Mouse (Mus musculus): ENCODE measurements at regions not wholly inside any gene's neighbourhood (a gene's known extent, or its start where the extent isn't known, plus 50 kb on each side); places are given as distances from the start of the nearest gene placed in this dataset.

DNA sequence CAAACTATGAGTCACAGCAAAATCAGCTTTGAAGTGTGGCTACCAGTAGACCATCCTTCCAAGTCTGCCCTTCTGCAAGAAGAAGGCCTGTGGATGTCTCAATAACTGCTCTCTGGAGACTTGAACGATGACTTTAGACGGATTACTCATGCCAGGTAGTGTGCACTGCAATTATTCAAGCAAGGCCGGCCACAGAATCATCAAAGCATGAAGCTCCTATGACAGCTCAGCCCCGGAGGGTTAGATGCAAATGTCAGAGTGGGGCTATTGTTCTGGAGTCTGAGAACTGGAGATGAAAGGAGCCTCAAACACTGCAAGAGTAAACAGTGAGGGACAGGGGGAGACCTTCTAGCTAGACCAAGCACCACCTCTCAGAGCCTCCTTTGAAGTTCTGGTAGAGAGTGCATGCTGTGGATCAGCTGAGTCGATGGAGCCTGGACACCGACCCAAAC is 173.8 kb upstream of the Dmrta1 start:
- in situ Hi-C loops (cut with MboI, MseI), result no loop called here

- in situ Hi-C loops (cut with MboI, MseI), result no loop called here
These were observed 179.0 kb upstream of the Dmrta1 start for GRCm38 (mm10) chr4:89500232-89500631.

- in situ Hi-C loops (cut with MboI, MseI), result no loop called here
These were observed 180.1 kb upstream of the Cdkn2b start for GRCm38 (mm10) chr4:89490947-89491346.

DNA sequence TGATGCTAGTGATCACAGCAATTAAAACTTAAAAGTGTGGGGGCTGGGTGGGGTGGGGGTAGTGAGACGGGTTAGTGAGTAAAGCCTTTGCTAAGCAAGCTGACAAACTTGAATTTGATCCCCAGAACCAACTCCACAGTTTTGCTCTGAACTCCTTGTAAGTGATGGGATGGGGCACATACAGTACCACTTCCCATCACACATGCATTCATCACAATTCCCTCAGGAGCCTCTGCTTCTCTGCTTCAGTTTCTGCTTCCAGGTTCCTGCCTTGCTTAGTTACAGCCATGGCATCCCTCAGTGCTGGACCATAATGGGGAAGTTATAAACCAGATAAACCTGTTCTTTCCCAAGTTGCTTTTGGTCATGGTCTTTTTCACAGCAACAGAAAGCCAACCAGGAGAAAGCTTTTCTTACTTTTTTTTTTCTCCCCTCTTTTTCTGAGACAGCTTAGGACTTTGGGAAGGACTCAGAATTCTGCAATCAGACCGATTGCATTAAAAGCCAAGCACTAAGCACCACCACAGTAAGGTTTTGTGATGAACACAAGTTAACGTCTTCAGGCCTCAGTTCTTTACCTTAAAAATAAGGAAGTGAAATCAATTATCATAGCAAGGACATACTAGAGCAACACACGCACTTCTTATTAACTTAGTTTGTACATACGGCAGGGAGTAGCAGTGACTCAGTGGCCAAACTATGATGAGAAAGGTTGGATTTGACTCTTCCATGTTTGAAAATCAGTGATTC is 176.8 kb upstream of the Cdkn2b start:
- in situ Hi-C loops (cut with MboI, MseI), result no loop called here

DNA sequence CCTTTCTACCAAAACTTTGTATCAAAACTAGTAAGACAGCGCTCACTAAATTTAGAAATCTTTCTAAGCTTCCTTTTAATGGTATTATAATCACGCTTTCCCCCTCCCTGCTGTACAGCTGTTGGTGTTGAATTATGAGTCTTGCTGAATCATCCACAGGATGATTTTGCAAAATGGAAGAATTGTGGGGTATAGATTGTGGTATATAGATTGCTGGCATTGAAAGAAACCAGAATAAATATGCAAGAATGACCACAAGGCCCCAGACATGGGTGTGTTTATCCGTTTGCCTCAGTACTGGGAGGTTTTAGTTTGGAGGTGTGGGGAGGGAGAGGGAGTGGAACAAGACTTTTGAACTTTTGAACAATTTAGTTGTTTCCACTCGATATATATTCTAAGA is 176.1 kb upstream of the Cdkn2b start:
- in situ Hi-C loops (cut with MboI, MseI), result no loop called here

DNA sequence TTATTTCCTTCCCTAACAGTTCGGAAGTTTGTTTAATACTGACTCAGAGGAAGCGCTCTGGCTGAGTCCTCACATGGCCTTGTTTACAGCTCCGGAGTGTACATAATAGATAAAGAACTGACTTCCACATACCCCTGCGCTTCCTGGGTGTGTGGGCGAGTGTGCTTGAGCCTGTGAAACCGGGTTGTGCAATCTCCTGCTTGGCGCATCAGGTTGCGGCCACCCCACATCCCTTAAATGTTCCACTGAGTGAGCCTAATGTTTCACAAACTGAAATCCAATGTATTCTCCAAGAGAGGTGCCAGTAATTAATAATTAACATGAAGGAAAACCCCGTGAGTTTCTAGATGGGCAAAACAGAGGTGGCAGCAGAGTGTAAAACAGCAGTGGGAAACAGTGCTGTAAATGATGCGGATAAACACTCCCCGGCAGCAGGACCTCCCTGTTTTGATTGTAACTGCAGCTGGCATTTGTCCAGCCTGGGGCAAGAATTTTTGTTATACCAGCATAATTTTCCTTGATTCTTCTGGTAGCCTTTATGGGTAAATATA is 175.2 kb upstream of the Cdkn2b start:
- in situ Hi-C loops (cut with MboI, MseI), result no loop called here

DNA sequence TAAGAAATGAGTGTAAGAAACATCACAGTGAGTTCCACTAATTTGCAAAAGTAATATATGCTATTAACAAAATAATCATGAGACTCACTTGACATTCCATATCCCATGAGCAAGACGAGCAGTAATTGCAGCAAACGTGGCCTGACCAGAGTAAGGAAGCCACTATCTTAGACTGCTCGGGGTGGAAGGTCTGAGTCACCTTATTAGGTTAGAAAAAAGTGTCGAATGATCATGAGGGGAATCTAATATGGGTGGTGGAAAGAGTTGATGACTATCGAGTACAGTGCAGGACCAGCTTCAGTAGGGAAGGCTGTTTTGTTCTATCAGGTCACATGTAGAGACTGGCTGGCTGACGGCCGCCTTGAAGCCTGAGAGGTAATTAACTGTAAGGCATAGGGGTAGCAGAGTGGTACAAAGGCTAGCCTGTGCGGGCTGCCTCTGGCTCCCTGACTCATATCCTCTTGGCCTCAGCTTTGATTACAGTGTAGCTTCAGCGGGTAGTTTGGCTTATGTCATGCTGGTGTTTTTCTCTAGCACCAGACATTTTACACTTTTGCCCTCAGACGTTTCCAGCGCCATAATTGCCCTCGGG is 167.9 kb upstream of the Cdkn2b start:
- in situ Hi-C loops (cut with MboI, MseI), result no loop called here

GRCm38 (mm10) chr4:89475848-89476247 is 165.0 kb upstream of the Cdkn2b start:
- in situ Hi-C loops (cut with MboI, MseI), result no loop called here

- in situ Hi-C loops (cut with MboI, MseI), result no loop called here
These were observed 164.2 kb upstream of the Cdkn2b start for GRCm38 (mm10) chr4:89474836-89475541.

GRCm38 (mm10) chr4:89471426-89471825 is 160.6 kb upstream of the Cdkn2b start:
- in situ Hi-C loops (cut with MboI, MseI), result no loop called here

DNA sequence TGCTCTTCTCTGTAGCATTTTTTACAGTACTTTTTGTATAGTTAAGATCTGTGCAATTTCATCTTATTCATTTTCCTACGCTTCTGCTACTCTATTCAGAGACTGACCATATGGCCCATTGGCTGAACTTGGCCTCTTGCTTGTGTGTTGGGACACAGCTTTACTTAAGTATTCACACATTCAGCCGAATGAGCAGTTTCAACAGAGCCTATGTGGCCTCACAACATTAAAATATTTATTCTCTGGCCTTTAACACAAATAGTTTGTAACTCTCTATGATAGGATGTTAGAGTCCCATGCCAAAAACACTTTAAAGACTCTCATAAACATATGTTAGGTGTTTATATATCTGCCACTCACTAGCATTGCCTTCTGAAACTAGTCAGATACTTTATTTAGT is 159.9 kb upstream of the Cdkn2b start:
- in situ Hi-C loops (cut with MboI, MseI), result no loop called here

- in situ Hi-C loops (cut with MboI, MseI), result no loop called here
These were observed 159.0 kb upstream of the Cdkn2b start for GRCm38 (mm10) chr4:89469883-89470282.

DNA sequence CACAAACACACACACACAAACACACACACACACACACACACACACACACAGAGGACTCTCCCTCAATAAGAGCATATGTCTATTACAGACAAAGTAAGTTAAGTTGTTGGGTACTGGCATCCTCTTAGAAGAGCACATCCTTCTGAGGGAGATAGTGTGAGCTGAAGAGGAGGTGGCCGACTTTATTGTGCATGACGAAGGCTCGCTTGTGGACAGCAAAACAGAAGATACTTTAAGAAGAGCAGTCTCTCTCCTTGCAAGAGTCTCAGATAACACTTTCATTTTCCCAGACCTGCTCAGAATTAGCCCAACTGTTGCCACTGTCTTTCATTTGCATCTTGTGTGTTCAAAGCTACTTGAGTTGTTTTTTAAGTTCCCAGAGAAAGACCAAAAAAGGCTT is 158.6 kb upstream of the Cdkn2b start:
- in situ Hi-C loops (cut with MboI, MseI), result no loop called here

- in situ Hi-C loops (cut with MboI, MseI), result no loop called here
These were observed 155.9 kb upstream of the Cdkn2b start for GRCm38 (mm10) chr4:89466766-89467165.

GRCm38 (mm10) chr4:89463121-89463520 is 152.3 kb upstream of the Cdkn2b start:
- in situ Hi-C loops (cut with MboI, MseI), result no loop called here

DNA sequence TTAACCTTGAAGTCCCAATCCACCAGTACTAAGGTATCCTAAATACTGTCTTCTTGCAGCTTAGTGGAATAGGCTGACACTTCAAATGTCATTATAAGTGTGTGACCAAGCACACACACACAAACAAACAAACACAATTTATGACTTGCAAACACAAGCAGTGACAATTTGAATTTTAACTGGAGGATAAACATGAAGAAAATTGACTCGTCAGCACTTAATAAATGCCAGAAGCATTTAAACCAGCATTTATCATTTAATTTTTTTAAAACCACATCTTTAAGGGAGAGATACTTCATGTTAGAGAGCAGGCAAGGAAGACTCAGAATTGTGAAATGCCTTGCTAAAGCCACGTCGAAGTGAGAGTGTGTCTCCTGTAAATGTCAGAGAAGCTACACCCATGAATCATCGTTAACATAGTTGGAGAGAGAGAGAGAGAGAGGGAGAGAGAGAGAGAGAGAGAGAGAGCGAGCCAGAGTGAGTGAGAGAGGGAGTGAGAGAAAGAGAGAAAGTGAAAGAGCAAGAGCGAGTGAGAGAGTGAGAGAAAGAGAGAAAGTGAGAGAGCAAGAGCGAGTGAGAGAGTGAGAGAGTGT is 149.4 kb upstream of the Cdkn2b start:
- in situ Hi-C loops (cut with MboI, MseI), result no loop called here

DNA sequence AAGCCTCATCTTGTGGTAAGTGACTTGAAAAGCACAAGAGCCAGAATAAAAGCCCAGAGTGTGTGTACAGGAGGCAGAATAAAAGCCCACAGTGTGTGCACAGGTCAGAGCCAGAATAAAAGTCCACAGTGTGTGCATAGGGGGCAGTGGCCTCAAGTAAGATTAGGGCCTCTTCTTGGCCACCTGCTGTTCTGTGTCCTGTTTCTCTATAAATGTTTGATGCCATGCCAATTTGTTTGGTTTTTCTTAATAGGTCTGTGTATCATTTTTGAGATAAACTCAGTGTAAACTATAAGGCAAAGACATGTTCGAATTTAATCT is 148.5 kb upstream of the Cdkn2b start:
- in situ Hi-C loops (cut with MboI, MseI), result no loop called here

- in situ Hi-C loops (cut with MboI, MseI), result no loop called here
These were observed 147.9 kb upstream of the Cdkn2b start for GRCm38 (mm10) chr4:89458628-89459345.

DNA sequence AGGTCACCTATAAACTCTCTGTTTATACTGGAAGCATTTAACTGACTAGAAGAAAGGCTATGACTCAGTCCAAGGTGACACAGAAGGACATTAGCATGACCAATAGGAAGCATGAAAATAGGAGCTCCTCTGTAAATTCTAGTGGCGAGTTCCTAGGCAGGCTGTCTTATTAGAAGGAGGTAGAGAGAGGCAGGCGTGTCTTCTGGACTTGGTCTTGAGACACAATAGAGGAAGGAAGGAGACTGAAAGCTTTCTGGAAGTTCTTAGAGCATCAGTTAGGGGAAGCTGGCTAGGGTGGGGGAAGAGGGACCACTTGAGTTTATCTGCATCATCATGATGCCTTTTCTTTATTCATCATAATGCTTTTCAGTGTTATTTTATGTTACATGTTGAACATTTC is 147.0 kb upstream of the Cdkn2b start:
- in situ Hi-C loops (cut with MboI, MseI), result no loop called here

DNA sequence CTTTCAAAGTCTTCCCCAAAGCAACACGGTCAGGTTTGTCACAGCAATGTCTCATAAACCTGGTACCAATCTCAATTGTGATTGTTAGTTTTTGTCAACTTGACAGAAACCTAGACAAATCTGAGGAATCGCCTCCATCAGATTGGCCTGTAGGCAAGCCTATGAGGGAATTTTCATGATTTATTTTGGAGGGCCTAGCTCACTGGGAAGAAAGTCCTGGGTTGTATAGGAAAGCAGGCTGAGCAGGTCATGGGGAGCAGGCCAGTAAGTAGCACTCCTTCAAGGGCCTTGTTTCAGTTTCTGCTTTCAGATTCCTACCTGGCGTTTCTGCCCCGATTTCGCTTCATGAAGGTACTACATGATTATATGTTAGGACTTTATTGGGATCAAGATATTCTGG is 144.1 kb upstream of the Cdkn2b start:
- in situ Hi-C loops (cut with MboI, MseI), result no loop called here

DNA sequence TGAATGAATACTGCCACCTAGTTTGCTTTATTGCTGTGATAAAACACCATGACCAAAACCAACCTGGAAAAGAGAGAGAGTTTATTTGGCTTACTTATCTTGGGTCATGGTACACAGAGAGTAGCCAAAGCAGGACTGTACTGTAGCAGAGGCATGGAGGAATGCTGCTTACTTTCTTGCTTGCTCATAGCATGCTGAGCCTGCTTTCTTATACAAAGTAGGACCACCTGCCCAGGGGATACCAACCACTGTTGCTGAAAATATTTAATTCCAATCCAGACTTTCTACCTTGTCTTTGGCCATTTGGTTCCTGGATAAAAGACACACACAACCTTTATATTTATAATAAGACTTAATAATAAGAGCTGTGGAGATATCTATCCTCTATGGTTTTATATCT is 142.2 kb upstream of the Cdkn2b start:
- in situ Hi-C loops (cut with MboI, MseI), result no loop called here

DNA sequence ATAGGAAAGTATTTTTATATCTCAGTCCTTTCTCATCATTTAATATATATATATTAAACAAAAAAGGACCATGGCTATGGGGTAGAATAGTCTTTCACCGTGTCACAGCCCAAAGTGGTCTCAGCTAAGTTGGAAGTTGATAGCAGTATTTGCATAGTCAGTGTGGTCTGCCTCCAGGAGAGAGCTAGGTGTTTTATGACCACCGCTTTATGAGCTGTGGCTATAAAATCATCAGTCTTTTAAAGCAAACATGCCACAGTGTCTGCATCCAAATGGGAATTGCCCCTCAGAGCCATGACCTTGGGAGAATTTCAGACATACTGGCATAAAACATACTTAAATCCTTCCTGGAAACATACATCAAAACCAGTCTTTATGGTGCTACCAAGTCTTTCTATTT is 140.9 kb upstream of the Cdkn2b start:
- in situ Hi-C loops (cut with MboI, MseI), result no loop called here
